Comparison of ENCODE assay signal across 8 mouse cellular contexts in the genomic region with DNA sequence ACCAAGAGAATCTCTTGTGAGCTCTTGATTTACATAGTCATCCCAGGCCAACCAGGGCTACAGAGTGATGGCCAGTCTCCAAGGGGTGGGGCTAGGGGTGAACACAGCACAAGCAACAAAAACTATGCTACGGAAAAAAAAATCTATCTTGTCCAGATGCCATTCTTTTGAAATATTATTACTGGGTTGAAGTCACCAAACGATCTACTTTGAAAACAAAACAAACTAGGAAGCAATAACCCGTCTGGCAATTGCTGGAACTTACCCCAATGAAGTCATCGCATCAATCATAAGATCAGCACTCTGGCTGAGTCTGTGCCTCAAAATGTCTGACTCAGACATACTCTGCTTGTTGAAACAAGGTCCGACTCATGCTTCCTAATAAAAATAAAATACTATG. TPM values are rescaled to one million over a fixed set of nuclear protein-coding genes. Genes with fewer than 3 reads are reported as not detected.
DNase-seq lines count a peak whose midpoint lies in the region; ATAC-seq and TF ChIP-seq lines count a peak whose summit lies in the region.

No protein-coding gene starts in this region.

- peak overlapping the region; percentile 63 for H3K4me3 ChIP-seq in limb, embryonic 12.5 days (replicated peaks)
- H3K4me3 ChIP-seq in midbrain, embryonic 11.5 days (ENCODE audit: low read depth, low read length) = peak overlapping the region; percentile 78
- H3K4me3 ChIP-seq in stomach, postnatal 0 days (ENCODE audit: low read depth, low read length) = peak overlapping the region; percentile 57

- TF ChIP-seq EP300 in stomach, postnatal 0 days (optimal IDR thresholded peaks at IDR 0.05) = no peak

- peaks cover 18% of the 10 kb centered on the region for H3K4me1 ChIP-seq in limb, embryonic 12.5 days (replicated peaks)
- H3K4me1 ChIP-seq in midbrain, embryonic 11.5 days (ENCODE audit: control insufficient read depth, insufficient read depth, low read length) = peaks cover 21% of the 10 kb centered on the region
- H3K4me1 ChIP-seq in stomach, postnatal 0 days (replicated peaks; ENCODE audit: control insufficient read depth, insufficient read depth) = peaks cover 3% of the 10 kb centered on the region; the same call in 1 of the 2 replicates

- H3K4me2 ChIP-seq in limb, embryonic 12.5 days = peak overlapping the region; percentile 79
- H3K4me2 ChIP-seq in midbrain, embryonic 11.5 days = peak overlapping the region; percentile 95
- H3K4me2 ChIP-seq in stomach, postnatal 0 days (replicated peaks; ENCODE audit: low read depth) = peak overlapping the region; percentile 77

- no peak for ATAC-seq in limb, embryonic 12.5 days (ENCODE audit: insufficient number of reproducible peaks, insufficient read depth, low FRiP score, low TSS enrichment, low read depth)
- ATAC-seq in midbrain, embryonic 11.5 days (ENCODE audit: low FRiP score) = no peak
- peak; percentile 55 for ATAC-seq in stomach, postnatal 0 days (ENCODE audit: low FRiP score, low TSS enrichment)

- no peak for TF ChIP-seq CTCF in stomach, postnatal 0 days (IDR thresholded peaks at IDR 0.05; ENCODE audit: low read depth)

- peaks cover 20% of the 10 kb centered on the region for H3K36me3 ChIP-seq in limb, embryonic 12.5 days
- H3K36me3 ChIP-seq in midbrain, embryonic 11.5 days (ENCODE audit: control insufficient read depth, insufficient read depth, low read length) = peaks cover 6% of the 10 kb centered on the region; the same call in 1 of the 2 replicates
- H3K36me3 ChIP-seq in stomach, postnatal 0 days (ENCODE audit: control insufficient read depth, insufficient read depth, low read length) = 0 out of 2 replicates have a peak, but pooled peaks cover 3% of the 10 kb centered on the region

- no peaks in the 10 kb centered on the region for H3K9me3 ChIP-seq in limb, embryonic 12.5 days
- H3K9me3 ChIP-seq in midbrain, embryonic 11.5 days (ENCODE audit: control insufficient read depth, low read length) = no peaks in the 10 kb centered on the region
- no peaks in the 10 kb centered on the region for H3K9me3 ChIP-seq in stomach, postnatal 0 days (ENCODE audit: control insufficient read depth, low read length)

- peak; percentile 90 for DNase-seq in 416B (ENCODE audit: low read depth)
- peak; percentile 54 for DNase-seq in T-cell, adult 2 months (ENCODE audit: low spot score)
- peak; percentile 70 for DNase-seq in embryo, embryonic 10.5 days (ENCODE audit: low spot score)
- DNase-seq in heart, adult 11 months = peak; percentile 98
- peak; percentile 73 for DNase-seq in kidney, adult 11 months
- DNase-seq in midbrain, embryonic 11.5 days (ENCODE audit: low spot score, missing footprints) = peak; percentile 89
- peak; percentile 60 for DNase-seq in stomach, postnatal 0 days (ENCODE audit: low spot score)

- WGBS in limb, embryonic 12.5 days = 24% methylated on average over 5 of the region's 5 CpGs
- WGBS in midbrain, embryonic 11.5 days = 40% methylated on average over 5 of the region's 5 CpGs
- 4% methylated on average over 5 of the region's 5 CpGs for WGBS in stomach, postnatal 0 days

- no peaks in the 10 kb centered on the region for H3K27me3 ChIP-seq in limb, embryonic 12.5 days
- no peaks in the 10 kb centered on the region for H3K27me3 ChIP-seq in midbrain, embryonic 11.5 days (ENCODE audit: control insufficient read depth, insufficient read depth, low read length)
- H3K27me3 ChIP-seq in stomach, postnatal 0 days (ENCODE audit: control insufficient read depth, insufficient read depth, low read length) = no peaks in the 10 kb centered on the region

- no peak overlapping the region for H3K9ac ChIP-seq in limb, embryonic 12.5 days (replicated peaks)
- peak overlapping the region; percentile 88 for H3K9ac ChIP-seq in midbrain, embryonic 11.5 days (ENCODE audit: low read length)
- H3K9ac ChIP-seq in stomach, postnatal 0 days (ENCODE audit: low read length) = no peak overlapping the region

- H3K27ac ChIP-seq in limb, embryonic 12.5 days = peak overlapping the region; percentile 98
- peak overlapping the region; percentile 86; the same call in 1 of the 2 replicates for H3K27ac ChIP-seq in midbrain, embryonic 11.5 days (ENCODE audit: low read depth, low read length)
- peak overlapping the region; percentile 99 for H3K27ac ChIP-seq in stomach, postnatal 0 days (replicated peaks)

RNA-seq across cellular contexts. Expression of gene Ubb, which starts 1.2 kb away (rescaled TPM):
- 3,589 and 3,648 TPM in 2 replicates for polyA plus RNA-seq in limb, embryonic 12.5 days (2016; fragmentation: Nextera tagmentation; extraction: Ambion mirVana)
- polyA plus RNA-seq in midbrain, embryonic 11.5 days (2014; fragmentation: Nextera tagmentation; extraction: Ambion mirVana) = 3,727 and 3,899 TPM in 2 replicates
- 1,850 and 1,934 TPM in 2 replicates for polyA plus RNA-seq in stomach, postnatal 0 days (2015; fragmentation: Nextera tagmentation; extraction: Ambion mirVana)

RNA-seq across cellular contexts. Expression of gene Cenpv, which starts 10.7 kb away (rescaled TPM):
- polyA plus RNA-seq in limb, embryonic 12.5 days (2016; fragmentation: Nextera tagmentation; extraction: Ambion mirVana) = 44.5 and 47.9 TPM in 2 replicates
- 54.8 and 68.5 TPM in 2 replicates for polyA plus RNA-seq in midbrain, embryonic 11.5 days (2014; fragmentation: Nextera tagmentation; extraction: Ambion mirVana)
- polyA plus RNA-seq in stomach, postnatal 0 days (2015; fragmentation: Nextera tagmentation; extraction: Ambion mirVana) = 17.8 and 18.6 TPM in 2 replicates

RNA-seq across cellular contexts. Expression of gene Trpv2, which starts 24.5 kb away (rescaled TPM):
- 0.88 and 1.2 TPM in 2 replicates for polyA plus RNA-seq in limb, embryonic 12.5 days (2016; fragmentation: Nextera tagmentation; extraction: Ambion mirVana)
- polyA plus RNA-seq in midbrain, embryonic 11.5 days (2014; fragmentation: Nextera tagmentation; extraction: Ambion mirVana) = 4.9 and 5.4 TPM in 2 replicates
- 9.6 and 11.0 TPM in 2 replicates for polyA plus RNA-seq in stomach, postnatal 0 days (2015; fragmentation: Nextera tagmentation; extraction: Ambion mirVana)
